Mouse (Mus musculus): ENCODE measurements at regions not wholly inside any gene's neighbourhood (a gene's known extent, or its start where the extent isn't known, plus 50 kb on each side); places are given as distances from the start of the nearest gene placed in this dataset.

DNA sequence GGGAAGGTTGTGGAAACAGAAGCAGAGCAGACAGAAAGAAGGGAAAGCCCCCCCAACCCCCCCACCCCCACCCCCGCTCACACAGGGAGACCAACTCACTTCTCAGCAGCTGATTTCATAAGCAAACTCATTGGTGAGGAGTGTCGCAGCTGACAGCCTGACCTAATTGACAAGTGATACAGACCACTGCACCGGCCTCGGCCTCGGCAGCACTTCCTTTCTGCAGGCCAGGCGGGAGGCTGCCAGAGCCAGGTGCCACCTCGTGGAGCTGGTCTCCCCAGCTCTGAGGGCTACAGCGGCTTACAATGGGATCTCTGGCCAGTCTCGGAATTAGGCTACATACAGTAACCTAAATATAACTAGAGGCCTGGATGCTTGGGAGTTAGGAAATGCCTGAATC lies 138.5 kb upstream of the A530016L24Rik start:
- TF ChIP-seq POLR2A (IDR thresholded peaks at IDR 0.05; ENCODE audit: borderline replicate concordance, control insufficient read depth, low read depth, low read length): no peak
- no peak for TF ChIP-seq CTCF (IDR thresholded peaks at IDR 0.05; ENCODE audit: control insufficient read depth, insufficient read depth, low read length)
